Mouse (Mus musculus): ENCODE measurements around the gene Bhlhe40.

Bhlhe40 gene

GRCm38 (mm10) chr6:108694965-108695724, 34.7 kb downstream of the Bhlhe40 start:
- DNase-seq (ENCODE audit: low read depth, low spot score): no peak

- DNase-seq (ENCODE audit: low read depth, low spot score): no peak
These were observed 35.7 kb downstream of the Bhlhe40 start for GRCm38 (mm10) chr6:108695844-108696821.

- DNase-seq (ENCODE audit: low read depth, low spot score): no peak
These were observed 36.4 kb downstream of the Bhlhe40 start for GRCm38 (mm10) chr6:108696822-108697202.

GRCm38 (mm10) chr6:108697345-108697744, 36.9 kb downstream of the Bhlhe40 start:
- DNase-seq (ENCODE audit: low read depth, low spot score): no peak

GRCm38 (mm10) chr6:108698343-108698870, 38.0 kb downstream of the Bhlhe40 start:
- no peak for DNase-seq (ENCODE audit: low read depth, low spot score)

- no peak for DNase-seq (ENCODE audit: low read depth, low spot score)
These were observed 39.2 kb downstream of the Bhlhe40 start for GRCm38 (mm10) chr6:108699679-108700078.

- DNase-seq (ENCODE audit: low read depth, low spot score): peak; percentile 13
These were observed 40.4 kb downstream of the Bhlhe40 start for GRCm38 (mm10) chr6:108700638-108701343.

- no peak for DNase-seq (ENCODE audit: low read depth, low spot score)
These were observed 42.2 kb downstream of the Bhlhe40 start for GRCm38 (mm10) chr6:108702648-108703047.

GRCm38 (mm10) chr6:108703085-108703484, 42.7 kb downstream of the Bhlhe40 start:
- no peak for DNase-seq (ENCODE audit: low read depth, low spot score)

GRCm38 (mm10) chr6:108704316-108705080, 44.1 kb downstream of the Bhlhe40 start:
- DNase-seq (ENCODE audit: low read depth, low spot score): no peak

- DNase-seq (ENCODE audit: low read depth, low spot score): no peak
These were observed 45.5 kb downstream of the Bhlhe40 start for GRCm38 (mm10) chr6:108705957-108706356.

GRCm38 (mm10) chr6:108706994-108707645, 46.7 kb downstream of the Bhlhe40 start:
- DNase-seq (ENCODE audit: low read depth, low spot score): no peak

GRCm38 (mm10) chr6:108709131-108709470, 48.7 kb downstream of the Bhlhe40 start:
- DNase-seq (ENCODE audit: low read depth, low spot score): no peak

- peak; percentile 66 for DNase-seq (ENCODE audit: low read depth, low spot score)
These were observed 49.2 kb downstream of the Bhlhe40 start for GRCm38 (mm10) chr6:108709471-108710231.

- no peak for DNase-seq (ENCODE audit: low read depth, low spot score)
These were observed 50.2 kb downstream of the Bhlhe40 start for GRCm38 (mm10) chr6:108710667-108711066.

- no peak for DNase-seq (ENCODE audit: low read depth, low spot score)
These were observed 50.9 kb downstream of the Bhlhe40 start for GRCm38 (mm10) chr6:108711192-108711964.

GRCm38 (mm10) chr6:108712148-108712547, 51.7 kb downstream of the Bhlhe40 start:
- DNase-seq (ENCODE audit: low read depth, low spot score): no peak

GRCm38 (mm10) chr6:108713175-108713974, 52.9 kb downstream of the Bhlhe40 start:
- DNase-seq (ENCODE audit: low read depth, low spot score): no peak
